Mouse (Mus musculus): ENCODE measurements around the gene Adam8. TPM values are rescaled to one million over a fixed set of nuclear protein-coding genes. Genes with fewer than 3 reads are reported as not detected.

Adam8 gene
- polyA plus RNA-seq, 1 experiment from 2014 or later: 2.0 TPM

- Histone ChIP-seq H3K4me1 (ENCODE audit: insufficient read depth) (no peaks in the 10 kb centered on the region), H3K9me3 (ENCODE audit: low read depth, low read length) (no peaks in the 10 kb centered on the region), H3K27ac (ENCODE audit: low read depth) (no peak overlapping the region), H3K36me3 (ENCODE audit: insufficient read depth) (no peaks in the 10 kb centered on the region), H3K4me2 (no peak overlapping the region), H3K9ac (no peak overlapping the region), H3K27me3 (ENCODE audit: insufficient read depth, low read length) (peaks cover 65% of the 10 kb centered on the region), H3K4me3 (ENCODE audit: low read depth, low read length) (no peak overlapping the region)
- DNase-seq: no peak
- 29% methylated on average over 5 of the region's 5 CpGs for WGBS
- TF ChIP-seq CTCF (IDR thresholded peaks at IDR 0.05; ENCODE audit: low read depth): no peak
- no peak for ATAC-seq (ENCODE audit: insufficient read depth)
These were observed 46.3 kb downstream of the Adam8 start for GRCm38 (mm10) chr7:139946032-139946431.

- TF ChIP-seq CTCF (IDR thresholded peaks at IDR 0.05; ENCODE audit: low read depth): no peak
These were observed 46.8 kb downstream of the Adam8 start for GRCm38 (mm10) chr7:139945516-139945915.

GRCm38 (mm10) chr7:139944291-139945240, 47.8 kb downstream of the Adam8 start:
- Histone ChIP-seq H3K27ac (ENCODE audit: low read depth) (no peak overlapping the region), H3K9ac (no peak overlapping the region), H3K27me3 (ENCODE audit: insufficient read depth, low read length) (peaks cover 68% of the 10 kb centered on the region), H3K9me3 (ENCODE audit: low read depth, low read length) (no peaks in the 10 kb centered on the region), H3K4me2 (peak overlapping the region; percentile 58), H3K4me1 (ENCODE audit: insufficient read depth) (no peaks in the 10 kb centered on the region), H3K4me3 (ENCODE audit: low read depth, low read length) (peak overlapping the region; percentile 37), H3K36me3 (ENCODE audit: insufficient read depth) (no peaks in the 10 kb centered on the region)
- peak; percentile 33 for DNase-seq
- TF ChIP-seq CTCF (IDR thresholded peaks at IDR 0.05; ENCODE audit: low read depth): no peak
- peak; percentile 19; the same call in 1 of the 2 replicates for ATAC-seq (ENCODE audit: insufficient read depth)
- WGBS: 2% methylated on average over 68 of the region's 68 CpGs

More at GRCm38 (mm10) chr7:139945516-139945915, 46.8 kb downstream of the Adam8 start:
- H3K27ac ChIP-seq (ENCODE audit: low read depth): no peak overlapping the region
- no peaks in the 10 kb centered on the region for H3K36me3 ChIP-seq (ENCODE audit: insufficient read depth)
- H3K27me3 ChIP-seq (ENCODE audit: insufficient read depth, low read length): peaks cover 65% of the 10 kb centered on the region
- H3K9ac ChIP-seq: no peak overlapping the region
- H3K9me3 ChIP-seq (ENCODE audit: low read depth, low read length): no peaks in the 10 kb centered on the region
- H3K4me1 ChIP-seq (ENCODE audit: insufficient read depth): no peaks in the 10 kb centered on the region
- DNase-seq (no peak), ATAC-seq (ENCODE audit: insufficient read depth) (no peak)
- H3K4me2 ChIP-seq: no peak overlapping the region
- H3K4me3 ChIP-seq (ENCODE audit: low read depth, low read length): no peak overlapping the region
- WGBS: 16% methylated on average over 5 of the region's 5 CpGs

GRCm38 (mm10) chr7:139943674-139944281, 48.6 kb downstream of the Adam8 start, which contains the start of gene Utf1:
TSS of gene Utf1 (plus strand) at chr7:139943789.
- WGBS: under 1% methylated on average over 59 of the region's 59 CpGs
- peak; percentile 70 for ATAC-seq (ENCODE audit: insufficient read depth)
- DNase-seq: peak; percentile 54
- no peaks in the 10 kb centered on the region for H3K9me3 ChIP-seq (ENCODE audit: low read depth, low read length)
- no peak within 1 kb of the TSS for H3K27ac ChIP-seq (ENCODE audit: low read depth)
- peak within 1 kb of the TSS; percentile 58 for H3K4me2 ChIP-seq
- TF ChIP-seq CTCF (IDR thresholded peaks at IDR 0.05; ENCODE audit: low read depth): no peak
- H3K36me3 ChIP-seq (ENCODE audit: insufficient read depth): no peaks in the 10 kb centered on the region
- H3K4me1 ChIP-seq (ENCODE audit: insufficient read depth): no peaks in the 10 kb centered on the region
- peaks cover 68% of the 10 kb centered on the region for H3K27me3 ChIP-seq (ENCODE audit: insufficient read depth, low read length)
- peak within 1 kb of the TSS; percentile 37 for H3K4me3 ChIP-seq (ENCODE audit: low read depth, low read length)
- H3K9ac ChIP-seq: no peak within 1 kb of the TSS; the same call in 1 of the 2 replicates

- WGBS: 58% methylated on average over 16 of the region's 16 CpGs
- TF ChIP-seq CTCF (IDR thresholded peaks at IDR 0.05; ENCODE audit: low read depth): no peak
- Histone ChIP-seq H3K9ac (no peak overlapping the region), H3K4me2 (no peak overlapping the region), H3K36me3 (ENCODE audit: insufficient read depth) (no peaks in the 10 kb centered on the region), H3K9me3 (ENCODE audit: low read depth, low read length) (no peaks in the 10 kb centered on the region), H3K27ac (ENCODE audit: low read depth) (no peak overlapping the region), H3K4me3 (ENCODE audit: low read depth, low read length) (no peak overlapping the region), H3K27me3 (ENCODE audit: insufficient read depth, low read length) (peaks cover 45% of the 10 kb centered on the region), H3K4me1 (ENCODE audit: insufficient read depth) (no peaks in the 10 kb centered on the region)
- ATAC-seq (ENCODE audit: insufficient read depth) (no peak), DNase-seq (no peak)
These were observed 51.7 kb downstream of the Adam8 start for GRCm38 (mm10) chr7:139940476-139941209.

GRCm38 (mm10) chr7:139937810-139938209, 54.6 kb downstream of the Adam8 start:
- no peak overlapping the region for H3K27ac ChIP-seq (ENCODE audit: low read depth)
- no peak for ATAC-seq (ENCODE audit: insufficient read depth)
- 62% methylated on average over 5 of the region's 5 CpGs for WGBS
- DNase-seq: no peak
- no peak for TF ChIP-seq CTCF (IDR thresholded peaks at IDR 0.05; ENCODE audit: low read depth)
- H3K9me3 ChIP-seq (ENCODE audit: low read depth, low read length): no peaks in the 10 kb centered on the region
- H3K9ac ChIP-seq: no peak overlapping the region
- H3K4me2 ChIP-seq: no peak overlapping the region
- no peaks in the 10 kb centered on the region for H3K4me1 ChIP-seq (ENCODE audit: insufficient read depth)
- peaks cover 17% of the 10 kb centered on the region for H3K27me3 ChIP-seq (ENCODE audit: insufficient read depth, low read length)
- no peaks in the 10 kb centered on the region for H3K36me3 ChIP-seq (ENCODE audit: insufficient read depth)
- no peak overlapping the region for H3K4me3 ChIP-seq (ENCODE audit: low read depth, low read length)
